ENCODE assay signal across 8 mouse cellular contexts in the genomic region with DNA sequence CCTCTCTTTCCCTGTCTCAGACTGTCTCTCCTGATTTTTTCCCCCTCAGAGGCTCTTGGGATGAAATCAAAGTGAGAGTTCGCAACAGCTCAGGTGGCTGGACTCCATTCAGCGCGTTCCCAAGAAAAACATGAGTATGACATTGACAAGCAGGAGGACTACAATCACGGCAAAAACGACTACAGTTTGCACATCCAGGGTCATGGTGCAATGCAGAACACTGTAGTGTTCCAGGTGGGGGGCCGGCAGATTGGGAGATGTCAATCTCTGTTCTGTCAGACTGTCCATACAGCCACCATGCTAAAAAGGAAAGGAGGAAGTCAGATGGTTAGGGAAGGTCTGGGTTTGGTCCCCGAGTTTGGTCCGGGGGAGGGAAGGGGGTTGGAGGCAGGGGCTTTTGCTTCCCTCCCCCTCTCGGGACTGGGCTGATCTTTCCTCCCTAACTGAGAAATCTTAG. TPM values are rescaled to one million over a fixed set of nuclear protein-coding genes. Genes with fewer than 3 reads are reported as not detected.
DNase-seq lines count a peak whose midpoint lies in the region; ATAC-seq and TF ChIP-seq lines count a peak whose summit lies in the region.

No protein-coding gene starts in this region.

- H3K36me3 ChIP-seq in heart, adult 2 months (ENCODE audit: control insufficient read depth, insufficient read depth, low read length), result no peaks in the 10 kb centered on the region
- H3K36me3 ChIP-seq in kidney, embryonic 15.5 days, result no peaks in the 10 kb centered on the region

- no peaks in the 10 kb centered on the region for H3K79me2 ChIP-seq in heart, adult 2 months (replicated peaks; ENCODE audit: control insufficient read depth, insufficient read depth, low read length)

- no peaks in the 10 kb centered on the region; the same call in 1 of the 2 replicates for H3K4me1 ChIP-seq in heart, adult 2 months (ENCODE audit: control insufficient read depth, insufficient read depth, low read length)
- H3K4me1 ChIP-seq in kidney, embryonic 15.5 days, result no peaks in the 10 kb centered on the region

- intact Hi-C loops in heart, adult 2 months (cut with DNase I), result loop anchor here (5.0 kb wide), 1 partner anchor 138 kb away; a partner anchor contains a TSS
- intact Hi-C loops in heart, postnatal 25 days (cut with DNase I), result loop anchor here (10.0 kb wide), 1 partner anchor 279 kb away; a partner anchor contains a TSS

- TF ChIP-seq CTCF in heart, adult 2 months (IDR thresholded peaks at IDR 0.05), result no peak

- H3K27ac ChIP-seq in heart, adult 2 months, result peak overlapping the region; percentile 90
- peak overlapping the region; percentile 83 for H3K27ac ChIP-seq in kidney, embryonic 15.5 days

- peak overlapping the region; percentile 65 for H3K4me2 ChIP-seq in kidney, embryonic 15.5 days

- peak; percentile 6 for ATAC-seq in CD4-positive, CD25-positive, alpha-beta regulatory T cell, adult 4 months
- peak; percentile 45 for ATAC-seq in kidney, embryonic 15.5 days (replicated peaks; ENCODE audit: low FRiP score)
- peak; percentile 30 for ATAC-seq in megakaryocyte progenitor cell, adult 5-6 weeks (replicated peaks; ENCODE audit: poor library complexity)

- no peak for TF ChIP-seq EP300 in heart, adult 2 months (IDR thresholded peaks at IDR 0.05; ENCODE audit: insufficient read depth, low read depth, low read length)

- DNase-seq in heart, adult 2 months, result peak; percentile 23 to 34
- no peak for DNase-seq in heart, postnatal 25 days (ENCODE audit: low spot score)
- peak; percentile 57 for DNase-seq in cerebellum, adult 9-10 months
- DNase-seq in heart, adult 8-10 months (ENCODE audit: low spot score), result peak; percentile 21
- DNase-seq in thymus, postnatal 14 days, result peak; percentile 26

- no peak for TF ChIP-seq POLR2A in heart, adult 2 months (IDR thresholded peaks at IDR 0.05; ENCODE audit: insufficient read depth, low read depth, low read length)

- H3K9me3 ChIP-seq in kidney, embryonic 15.5 days (replicated peaks), result no peaks in the 10 kb centered on the region

- peak overlapping the region; percentile 61 for H3K4me3 ChIP-seq in heart, adult 2 months
- peak overlapping the region; percentile 52 for H3K4me3 ChIP-seq in kidney, embryonic 15.5 days (replicated peaks)

- WGBS in heart, adult 2 months, result 24% methylated on average over 9 of the region's 9 CpGs
- WGBS in kidney, embryonic 15.5 days, result 15% methylated on average over 9 of the region's 9 CpGs

- H3K27me3 ChIP-seq in heart, adult 2 months (ENCODE audit: control insufficient read depth, insufficient read depth, low read length), result no peaks in the 10 kb centered on the region
- H3K27me3 ChIP-seq in kidney, embryonic 15.5 days, result peaks cover 41% of the 10 kb centered on the region

- peak overlapping the region; percentile 85 for H3K9ac ChIP-seq in heart, adult 2 months (ENCODE audit: low read depth, low read length)
- peak overlapping the region; percentile 52 for H3K9ac ChIP-seq in kidney, embryonic 15.5 days

RNA-seq across cellular contexts. Expression of a gene that starts 31.0 kb away (rescaled TPM):
- total RNA-seq in heart, adult 2 months (2021), result 10 to 100 TPM; 14.5 to 15.9 TPM
- 6.8 and 12.3 TPM in 2 replicates for polyA plus RNA-seq in heart, adult 2 months (2012; rRNA removed)
- 10 to 100 TPM; 15.9 to 16.5 TPM for total RNA-seq in heart, postnatal 25 days (2021)
- under 1 TPM; 0.48 to 0.82 TPM for polyA plus RNA-seq in CD4-positive, CD25-positive, alpha-beta regulatory T cell, adult 4 months (2017; shearing (Covaris generic))
- total RNA-seq in heart, adult 8-10 months (2022), result 10 to 100 TPM; 13.1 to 23.2 (median 15.3) TPM
- 14.7 and 14.9 TPM in 2 replicates for polyA plus RNA-seq in kidney, embryonic 15.5 days (2015; fragmentation: Nextera tagmentation; extraction: Ambion mirVana)
- 0.49 and 0.52 TPM in 2 replicates for total RNA-seq in megakaryocyte progenitor cell, adult 5-6 weeks (2015)
- 0.17 and 1.2 TPM in 2 replicates for total RNA-seq in megakaryocyte progenitor cell, adult 5-6 weeks (2017)

Comparison
In these comparisons a context has a peak if more than half of its experiments do, and no peak if none do; other contexts are left out.
1. RNA of a gene that starts 31.0 kb away (total RNA-seq): 15.9 to 16.5 TPM in heart, postnatal 25 days, 13.1 to 23.2 TPM in heart, adult 8-10 months and 14.5 to 15.9 TPM in heart, adult 2 months; 0.17 to 1.2 TPM in megakaryocyte progenitor cell, adult 5-6 weeks; every median in the first group is over 4 times any median in the second.
2. Peak in every context shown above with its lines, with median percentiles within 50 percentile points of each other: ATAC-seq.